Mouse (Mus musculus) MEL (cell line): ENCODE measurements around the gene 4932414N04Rik. TPM values are rescaled to one million over a fixed set of nuclear protein-coding genes. Genes with fewer than 3 reads are reported as not detected.
"Not testable (repeated sequence)": the region's sequence is repeated elsewhere in the genome, so short reads cannot be mapped to it uniquely, and the experiment has no call there.

Experiments
- DNase-seq: peaks from one replicate; pipeline ENCODE4 v3.0.0; 2011; ENCODE audit warnings: low read depth, low spot score
- H3K27ac ChIP-seq: 2 replicates; pipeline ENCODE4 v1.5.1; 2012; ENCODE audit warnings: low read depth, mild to moderate bottlenecking, control low read depth, low read length, moderate library complexity; ENCODE audit not compliant: control insufficient read depth
- H3K27me3 ChIP-seq, 2 experiments: fragments of 150-350 bp in 1 of 2; sonication (generic) in 1 of 2; 2 replicates each; pipeline ENCODE4 v1.6.1; 2012; ENCODE audit warnings: low read length in 2 of 2, mild to moderate bottlenecking in 2 of 2, improper control_type of control experiment in 1 of 2, moderate library complexity in 1 of 2; ENCODE audit not compliant: insufficient read depth in 2 of 2, control insufficient read depth in 1 of 2
- H3K36me3 ChIP-seq, 2 experiments: 2 replicates each; pipeline ENCODE4 v1.6.1; 2012 to 2014; ENCODE audit warnings: low read length in 2 of 2, improper control_type of control experiment in 1 of 2, inconsistent platforms in 1 of 2, mild to moderate bottlenecking in 1 of 2; ENCODE audit not compliant: insufficient read depth in 2 of 2, control insufficient read depth in 1 of 2
- H3K4me1 ChIP-seq, 2 experiments: fragments of 150-350 bp in 1 of 2; sonication (generic) in 1 of 2; 2 replicates each; pipeline ENCODE4 v1.6.1; 2012; ENCODE audit warnings: low read length in 2 of 2, improper control_type of control experiment in 1 of 2, mild to moderate bottlenecking in 1 of 2; ENCODE audit not compliant: insufficient read depth in 2 of 2, control insufficient read depth in 1 of 2
- H3K4me3 ChIP-seq, 2 experiments: fragments of 150-350 bp in 1 of 2; sonication (generic) in 1 of 2; 2 replicates each; pipeline ENCODE4 v1.5.1; 2012; ENCODE audit warnings: low read depth in 2 of 2, low read length in 2 of 2, mild to moderate bottlenecking in 2 of 2, moderate library complexity in 2 of 2, control low read depth in 1 of 2, improper control_type of control experiment in 1 of 2; ENCODE audit not compliant: control insufficient read depth in 1 of 2, insufficient read depth in 1 of 2
- H3K79me2 ChIP-seq: 2 replicates; pipeline ENCODE4 v1.6.1; 2012; ENCODE audit warnings: mild to moderate bottlenecking, low read length, moderate library complexity; ENCODE audit not compliant: control insufficient read depth, poor library complexity, insufficient read depth
- H3K9ac ChIP-seq: 2 replicates; pipeline ENCODE4 v1.6.1; 2012; ENCODE audit warnings: low read depth, mild to moderate bottlenecking, control low read depth, low read length, moderate library complexity; ENCODE audit not compliant: control insufficient read depth, poor library complexity, severe bottlenecking
- H3K9me3 ChIP-seq: fragments of 150-350 bp; sonication (generic); replicated peaks from 2 replicates; pipeline ENCODE4 v1.6.1; 2012; ENCODE audit warnings: mild to moderate bottlenecking, low read length, improper control_type of control experiment, moderate library complexity; ENCODE audit not compliant: insufficient read depth
- CHD2 ChIP-seq: IDR thresholded peaks from 2 replicates; pipeline ENCODE4 v1.6.1; 2011; ENCODE audit warnings: low read length, improper control_type of control experiment
- CTCF ChIP-seq, 3 experiments: IDR thresholded peaks in 2 of 3; conservative IDR thresholded peaks in 1 of 3; 2 replicates each; pipeline ENCODE4 v1.5.1; 2011 to 2012; ENCODE audit warnings: low read length in 3 of 3, low read depth in 2 of 3, mild to moderate bottlenecking in 2 of 3, improper control_type of control experiment in 1 of 3, inconsistent platforms in 1 of 3, mixed read lengths in 1 of 3, moderate library complexity in 1 of 3; ENCODE audit not compliant: control insufficient read depth in 1 of 3, insufficient read depth in 1 of 3, poor library complexity in 1 of 3, severe bottlenecking in 1 of 3
- ELF1 ChIP-seq: IDR thresholded peaks from 2 replicates; pipeline ENCODE4 v1.6.1; 2014; ENCODE audit warnings: low read depth, mild to moderate bottlenecking, inconsistent platforms, low read length, improper control_type of control experiment, moderate library complexity
- JUND ChIP-seq: IDR thresholded peaks from 2 replicates; pipeline ENCODE4 v1.6.1; 2011; ENCODE audit warnings: low read depth, mild to moderate bottlenecking, improper control_type of control experiment, low read length
- MXI1 ChIP-seq: IDR thresholded peaks from 2 replicates; pipeline ENCODE4 v1.6.1; 2011; ENCODE audit warnings: mild to moderate bottlenecking, low read depth, low read length, improper control_type of control experiment
- MYC ChIP-seq: IDR thresholded peaks from 2 replicates; pipeline ENCODE4 v1.6.1; 2011; ENCODE audit warnings: low read depth, mild to moderate bottlenecking, low read length, improper control_type of control experiment, moderate library complexity
- RAD21 ChIP-seq: IDR thresholded peaks from 2 replicates; pipeline ENCODE4 v1.6.1; 2011; ENCODE audit warnings: mild to moderate bottlenecking, low read depth, low read length, improper control_type of control experiment
- RCOR1 ChIP-seq: IDR thresholded peaks from 2 replicates; pipeline ENCODE4 v1.6.1; 2012; ENCODE audit warnings: low read depth, mild to moderate bottlenecking, inconsistent platforms, low read length, improper control_type of control experiment
- SMC3 ChIP-seq: IDR thresholded peaks from 2 replicates; pipeline ENCODE4 v1.6.1; 2011; ENCODE audit warnings: low read depth, low read length, improper control_type of control experiment
- TBP ChIP-seq: IDR thresholded peaks from 2 replicates; pipeline ENCODE4 v1.8.0; 2011; ENCODE audit warnings: low read depth, low read length, improper control_type of control experiment
- polyA plus RNA-seq, 2 experiments: library from polyadenylated mRNA; stranded (reverse) in 1 of 2; unstranded in 1 of 2; fragments of >175 nt in 1 of 2; fragments of >200 nt in 1 of 2; gene quantifications; 2 replicates each; pipeline versions ENCODE4 v1.2.1 to v1.2.4; 2012; ENCODE audit warnings: low replicate concordance in 2 of 2, low read depth in 1 of 2; ENCODE audit not compliant: insufficient read length in 2 of 2, insufficient read depth in 1 of 2, missing spikeins in 1 of 2
- total RNA-seq: library from RNA; depleted of rRNA; stranded (reverse); fragments of 300-350 nt; gene quantifications from 2 replicates; pipeline ENCODE4 v1.2.3, GENCODE M21; 2012

Gene 4932414N04Rik
- total and polyA plus RNA-seq, 3 experiments, result not detected

- TF ChIP-seq ELF1, result no peak
- TF ChIP-seq MXI1, result no peak
- no peak for TF ChIP-seq JUND
- TF ChIP-seq RCOR1, result no peak
- no peak for TF ChIP-seq CTCF (IDR thresholded peaks at IDR 0.05 in 2 of 3, conservative IDR thresholded peaks at IDR 0.05 in 1 of 3; ENCODE audit: control insufficient read depth in 1 of 3, insufficient read depth in 1 of 3, low read depth in 2 of 3, low read length in 3 of 3, poor library complexity in 1 of 3, severe bottlenecking in 1 of 3)
- TF ChIP-seq SMC3, result no peak
- TF ChIP-seq CHD2, result no peak
- Histone ChIP-seq H3K9me3 (no peaks in the 10 kb centered on the region), H3K27ac (no peak overlapping the region), H3K9ac (no peak overlapping the region), H3K4me3 (no peak overlapping the region), H3K4me1 (no peaks in the 10 kb centered on the region), H3K36me3 (no peaks in the 10 kb centered on the region), H3K27me3 (no peaks in the 10 kb centered on the region), H3K79me2 (no peaks in the 10 kb centered on the region)
- DNase-seq, result no peak
These were observed 126.2 kb downstream of the 4932414N04Rik start for GRCm38 (mm10) chr2:68782268-68783132.

DNA sequence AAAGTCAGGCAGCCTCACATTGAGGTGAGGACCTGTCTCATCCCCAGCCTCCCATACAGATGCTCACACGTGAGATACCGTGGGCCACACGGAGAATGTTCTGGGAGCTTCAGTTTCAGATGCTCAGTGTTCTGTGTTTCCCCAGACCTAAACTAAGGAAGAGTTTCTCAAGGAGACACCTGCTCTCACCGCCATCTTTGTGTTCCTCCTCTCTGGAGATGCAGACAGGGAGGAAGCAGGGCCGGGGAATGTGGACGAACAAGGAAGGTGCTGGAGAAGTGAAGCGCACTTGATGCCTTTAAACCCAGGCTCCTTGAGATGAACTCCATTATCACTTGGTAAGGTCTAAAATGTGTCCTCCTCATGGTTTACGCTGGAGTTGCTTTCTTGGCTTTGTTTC, 127.4 kb downstream of the 4932414N04Rik start:
- not testable (repeated sequence) for H3K4me3 ChIP-seq, H3K27ac ChIP-seq

DNA sequence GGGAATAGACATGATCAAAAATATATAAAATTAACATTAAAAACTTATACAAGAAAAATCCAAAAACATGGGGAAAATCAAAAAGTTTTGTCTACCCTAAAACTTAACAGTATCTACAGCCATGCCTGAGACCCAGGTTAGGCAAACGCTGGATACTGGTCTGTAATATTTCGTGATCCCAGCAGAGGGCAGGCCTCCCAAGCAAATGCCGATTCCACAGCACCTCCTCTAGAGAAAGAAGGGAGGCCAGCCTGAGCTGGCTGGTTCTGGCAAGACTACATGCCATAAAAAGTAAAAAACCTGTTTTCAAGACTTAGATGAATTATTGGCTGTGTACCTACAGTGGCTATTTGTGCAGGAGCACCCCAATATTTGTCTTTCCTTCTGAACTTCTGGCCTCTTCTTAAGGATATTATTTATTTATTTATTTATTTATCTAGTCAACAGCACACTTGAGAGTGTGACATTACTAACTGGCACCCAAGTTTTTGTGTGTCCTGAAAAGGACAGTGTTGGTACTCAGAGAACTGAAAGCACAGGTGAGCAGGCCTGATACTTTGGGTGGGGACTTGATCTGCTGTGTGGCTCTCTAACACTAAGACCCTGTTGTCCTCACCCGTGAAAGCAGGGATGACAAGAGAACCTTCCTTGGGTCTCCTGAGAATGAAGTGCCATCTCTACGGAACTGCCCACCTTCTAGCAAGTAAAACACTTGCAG, 128.6 kb downstream of the 4932414N04Rik start:
- H3K4me3 ChIP-seq, result no peak overlapping the region
- no peak overlapping the region for H3K9ac ChIP-seq
- DNase-seq, result peak; percentile 5

More for the DNA sequence above, 127.4 kb downstream of the 4932414N04Rik start:
- H3K36me3 ChIP-seq, H3K79me2 ChIP-seq, DNase-seq, H3K27me3 ChIP-seq, H3K9me3 ChIP-seq, H3K9ac ChIP-seq, H3K4me1 ChIP-seq: not testable (repeated sequence)

More for the DNA sequence above, 128.6 kb downstream of the 4932414N04Rik start:
- Histone ChIP-seq H3K36me3 (no peaks in the 10 kb centered on the region), H3K4me1 (no peaks in the 10 kb centered on the region), H3K79me2 (no peaks in the 10 kb centered on the region), H3K27ac (no peak overlapping the region), H3K27me3 (no peaks in the 10 kb centered on the region), H3K9me3 (no peaks in the 10 kb centered on the region)
- no peak for TF ChIP-seq TBP
- peak; percentile 35 for TF ChIP-seq RAD21
- peak in 2 of 3 experiments; percentile 21 to 39; a peak in 3 of 6 replicates for TF ChIP-seq CTCF (IDR thresholded peaks at IDR 0.05 in 2 of 3, conservative IDR thresholded peaks at IDR 0.05 in 1 of 3; ENCODE audit: control insufficient read depth in 1 of 3, insufficient read depth in 1 of 3, low read depth in 2 of 3, low read length in 3 of 3, poor library complexity in 1 of 3, severe bottlenecking in 1 of 3)
- TF ChIP-seq MYC, result no peak
- TF ChIP-seq SMC3, result 0 out of 2 replicates have a peak, but pooled peaks have one; percentile 20
